1 mouse cellular context compared by ENCODE assay signal in genomic region chr8:70073682-70074081, GRCm38 (mm10).
TF ChIP-seq lines count a peak whose summit lies in the region.

No protein-coding gene starts in this region.

TF ChIP-seq in MEL, 35 proteins besides CTCF, POLR2A, EP300 and RAD21:
- TF ChIP-seq TAL1 (IDR thresholded peaks at IDR 0.05; ENCODE audit: low read length): peak; percentile 45; the same call in 1 of the 2 replicates
- TF ChIP-seq UBTF (IDR thresholded peaks at IDR 0.05; ENCODE audit: borderline replicate concordance, insufficient read depth, low read depth, low read length): no peak
- peak; percentile 65 for TF ChIP-seq SIN3A (IDR thresholded peaks at IDR 0.05; ENCODE audit: low read length)
- TF ChIP-seq GABPA (IDR thresholded peaks at IDR 0.05; ENCODE audit: low read depth, low read length): no peak
- TF ChIP-seq GATA1 (IDR thresholded peaks at IDR 0.05; ENCODE audit: low read depth, low read length): peak; percentile 95
- no peak for TF ChIP-seq ZNF384 (IDR thresholded peaks at IDR 0.05; ENCODE audit: low read depth, low read length)
- TF ChIP-seq ZKSCAN1 (IDR thresholded peaks at IDR 0.05; ENCODE audit: low read depth, low read length): no peak
- no peak for TF ChIP-seq E2F4 (IDR thresholded peaks at IDR 0.05; ENCODE audit: borderline replicate concordance, low read depth, low read length)
- no peak for TF ChIP-seq MAFK (IDR thresholded peaks at IDR 0.05; ENCODE audit: borderline replicate concordance, low read depth, low read length)
- peak; percentile 78 for TF ChIP-seq TCF12 (IDR thresholded peaks at IDR 0.05; ENCODE audit: low read depth, low read length)
- TF ChIP-seq NRF1 (IDR thresholded peaks at IDR 0.05; ENCODE audit: insufficient read depth, low read depth, low read length, poor library complexity, severe bottlenecking): no peak
- TF ChIP-seq JUND (IDR thresholded peaks at IDR 0.05; ENCODE audit: low read depth, low read length): no peak
- peak; percentile 78 for TF ChIP-seq ETS1 (IDR thresholded peaks at IDR 0.05; ENCODE audit: low read depth, low read length)
TF ChIP-seq in MEL: peak in this region for 5.
